Mouse (Mus musculus): ENCODE data around the gene Atp11a.

- TF ChIP-seq POLR2A (IDR thresholded peaks at IDR 0.05; ENCODE audit: low read depth, low read length) (no peak), MAX (IDR thresholded peaks at IDR 0.05; ENCODE audit: low read length) (no peak), EP300 (IDR thresholded peaks at IDR 0.05; ENCODE audit: low read length) (no peak), MAFK (IDR thresholded peaks at IDR 0.05; ENCODE audit: insufficient replicate concordance, low read length) (no peak), CTCF (conservative IDR thresholded peaks at IDR 0.05 in 1 of 2, IDR thresholded peaks at IDR 0.05 in 1 of 2; ENCODE audit: low read depth in 2 of 2, low read length in 2 of 2) (no peak), POLR2AphosphoS2 (IDR thresholded peaks at IDR 0.05; ENCODE audit: low read depth, low read length) (no peak), MEF2A (IDR thresholded peaks at IDR 0.05; ENCODE audit: borderline replicate concordance, low read depth, low read length) (no peak), NRF1 (IDR thresholded peaks at IDR 0.05; ENCODE audit: low read depth, low read length) (no peak), ZNF384 (IDR thresholded peaks at IDR 0.05; ENCODE audit: low read depth, low read length) (no peak), E2F4 (IDR thresholded peaks at IDR 0.05; ENCODE audit: insufficient replicate concordance, low read depth, low read length) (no peak), ELF1 (IDR thresholded peaks at IDR 0.05; ENCODE audit: low read depth, low read length) (no peak), RCOR1 (conservative IDR thresholded peaks at IDR 0.05; ENCODE audit: low read depth, low read length) (no peak)
These were observed 131.1 kb downstream of the Atp11a start for GRCm38 (mm10) chr8:12887772-12888435.
